Mouse (Mus musculus) embryonic facial prominence, embryonic 14.5 days (tissue): Measurements from ENCODE around the gene Serpina3k. TPM values are rescaled to one million over a fixed set of nuclear protein-coding genes. Genes with fewer than 3 reads are reported as not detected.
"Not testable (repeated sequence)": the region's sequence is repeated elsewhere in the genome, so short reads cannot be mapped to it uniquely, and the experiment has no call there.

Source experiments
- ATAC-seq: fragments of 200-750 bp; cut with Nextera tagmentation; 2 replicates; pipeline ENCODE4 v1.8.0; 2017; ENCODE audit warnings: low read depth, moderate number of reproducible peaks, moderate TSS enrichment
- DNase-seq: peaks from one replicate; pipeline ENCODE4 v3.0.0-alpha.2; 2015; ENCODE audit warnings: low spot score
- H3K27ac ChIP-seq: fragments of 300-500 bp; sonication (generic); replicated peaks from 2 replicates; pipeline ENCODE4 v1.5.1; 2014; ENCODE audit warnings: low read depth, mild to moderate bottlenecking, low read length, moderate library complexity
- H3K27me3 ChIP-seq: fragments of 300-500 bp; sonication (generic); replicated peaks from 2 replicates; pipeline ENCODE4 v1.6.1; 2014; ENCODE audit warnings: low read length; ENCODE audit not compliant: control insufficient read depth, insufficient read depth
- H3K36me3 ChIP-seq: fragments of 300-500 bp; sonication (generic); 2 replicates; pipeline ENCODE4 v1.6.1; 2014; ENCODE audit warnings: low read length, mixed read lengths; ENCODE audit not compliant: control insufficient read depth, insufficient read depth
- H3K4me1 ChIP-seq: fragments of 300-500 bp; sonication (generic); 2 replicates; pipeline ENCODE4 v1.6.1; 2014; ENCODE audit warnings: antibody characterized with exemption, low read length; ENCODE audit not compliant: control insufficient read depth, insufficient read depth
- H3K4me2 ChIP-seq: fragments of 300-500 bp; sonication (generic); 2 replicates; pipeline ENCODE4 v1.6.1; 2014; ENCODE audit warnings: low read depth, mild to moderate bottlenecking, low read length, moderate library complexity, mixed read lengths
- H3K4me3 ChIP-seq: fragments of 300-500 bp; sonication (generic); 2 replicates; pipeline ENCODE4 v1.5.1; 2014; ENCODE audit warnings: low read depth, mild to moderate bottlenecking, low read length
- H3K9ac ChIP-seq: fragments of 300-500 bp; sonication (generic); 2 replicates; pipeline ENCODE4 v1.6.1; 2014; ENCODE audit warnings: low read depth, mild to moderate bottlenecking, low read length, moderate library complexity, mixed read lengths
- H3K9me3 ChIP-seq: fragments of 300-500 bp; sonication (generic); 2 replicates; pipeline ENCODE4 v1.6.1; 2016; ENCODE audit warnings: low read length; ENCODE audit not compliant: control insufficient read depth
- WGBS: fragments of 180-500 bp; shearing (Covaris S2); extraction: QIAGEN DNeasy Blood & Tissue Kit; methylation state at CpG from one replicate; pipeline ENCODE4 v1.1.7; 2014; 5-methylcytosine and 5-hydroxymethylcytosine counted together
- polyA plus RNA-seq: library from polyadenylated mRNA; unstranded; fragments of >200 nt; fragmentation: Nextera tagmentation; extraction: Ambion mirVana; gene quantifications from 2 replicates; pipeline ENCODE4 v1.2.1, GENCODE M21; 2014

Gene Serpina3k
- polyA plus RNA-seq, 1 experiment from 2014 or later: not detected

DNA sequence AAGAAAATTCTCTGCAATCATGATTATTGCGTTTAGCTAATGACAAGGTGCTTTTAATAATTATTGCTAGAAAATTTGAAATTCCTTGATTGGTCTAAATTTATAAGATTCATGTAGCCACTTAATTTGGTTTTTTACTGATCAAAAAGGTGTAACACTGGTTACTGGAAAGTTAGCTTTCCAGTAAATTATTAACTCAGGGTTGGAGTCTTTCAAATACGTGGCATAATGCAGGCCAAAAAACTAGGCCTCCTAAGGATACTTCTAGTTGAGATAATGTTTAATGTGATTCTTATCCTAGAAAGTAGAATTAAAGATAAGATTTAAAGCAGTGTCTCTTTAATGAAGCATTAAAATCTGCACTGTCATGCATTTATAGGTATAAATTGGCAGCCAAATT is 40.1 kb downstream of the Serpina3k start:
- not testable (repeated sequence) for H3K27ac ChIP-seq, H3K4me2 ChIP-seq, H3K4me3 ChIP-seq, H3K4me1 ChIP-seq, H3K27me3 ChIP-seq, ATAC-seq, DNase-seq, H3K9me3 ChIP-seq, H3K36me3 ChIP-seq, H3K9ac ChIP-seq
- WGBS: 76% methylated on average over 2 of the region's 2 CpGs

- DNase-seq, H3K9ac ChIP-seq, H3K9me3 ChIP-seq, H3K36me3 ChIP-seq, H3K27me3 ChIP-seq, H3K27ac ChIP-seq, H3K4me1 ChIP-seq, ATAC-seq, H3K4me3 ChIP-seq, H3K4me2 ChIP-seq: not testable (repeated sequence)
- 47% methylated on average over 5 of the region's 5 CpGs for WGBS
Observed at GRCm38 (mm10) chr12:104378815-104379214, 40.5 kb downstream of the Serpina3k start.

- no peak for DNase-seq
- ATAC-seq: no peak
- Histone ChIP-seq H3K4me3 (no peak overlapping the region), H3K9ac (no peak overlapping the region), H3K9me3 (0 out of 2 replicates have a peak, but pooled peaks cover 3% of the 10 kb centered on the region), H3K27me3 (no peaks in the 10 kb centered on the region), H3K27ac (no peak overlapping the region), H3K4me1 (no peaks in the 10 kb centered on the region), H3K36me3 (no peaks in the 10 kb centered on the region), H3K4me2 (no peak overlapping the region)
- WGBS: 92% methylated on average over 11 of the region's 11 CpGs
Observed at GRCm38 (mm10) chr12:104379856-104380255, 41.6 kb downstream of the Serpina3k start.

DNA sequence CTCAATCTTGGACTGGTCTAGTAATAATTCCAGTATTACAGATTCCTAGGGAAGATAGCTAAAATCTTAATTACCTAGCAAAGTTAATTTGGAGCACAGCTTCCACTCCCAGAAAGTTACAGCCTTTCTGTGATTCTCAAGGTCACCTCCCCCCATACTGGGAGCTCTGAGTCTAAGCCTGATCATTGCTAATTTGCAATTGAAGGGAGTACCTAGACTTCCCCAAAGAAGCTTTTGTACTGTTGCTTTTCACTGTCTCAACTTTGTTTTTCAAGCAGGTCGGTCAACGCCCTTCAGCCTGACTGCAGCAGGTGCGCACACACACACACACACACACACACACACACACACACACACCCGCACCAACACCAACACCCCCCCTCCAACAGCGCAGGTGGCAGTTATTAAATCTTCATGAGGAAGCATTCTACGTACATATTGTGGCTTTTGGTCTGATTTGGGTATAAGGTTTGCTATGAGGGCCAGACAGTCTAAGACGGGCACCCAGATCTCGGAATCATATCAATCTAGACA is 42.9 kb downstream of the Serpina3k start:
- not testable (repeated sequence) for H3K4me3 ChIP-seq, H3K36me3 ChIP-seq, ATAC-seq, H3K9ac ChIP-seq, H3K4me1 ChIP-seq, H3K9me3 ChIP-seq, H3K4me2 ChIP-seq, DNase-seq, H3K27ac ChIP-seq, H3K27me3 ChIP-seq
- WGBS: 87% methylated on average over 8 of the region's 8 CpGs

GRCm38 (mm10) chr12:104385987-104386386 is 47.7 kb downstream of the Serpina3k start:
- not testable (repeated sequence) for DNase-seq, H3K4me3 ChIP-seq, H3K27me3 ChIP-seq

DNA sequence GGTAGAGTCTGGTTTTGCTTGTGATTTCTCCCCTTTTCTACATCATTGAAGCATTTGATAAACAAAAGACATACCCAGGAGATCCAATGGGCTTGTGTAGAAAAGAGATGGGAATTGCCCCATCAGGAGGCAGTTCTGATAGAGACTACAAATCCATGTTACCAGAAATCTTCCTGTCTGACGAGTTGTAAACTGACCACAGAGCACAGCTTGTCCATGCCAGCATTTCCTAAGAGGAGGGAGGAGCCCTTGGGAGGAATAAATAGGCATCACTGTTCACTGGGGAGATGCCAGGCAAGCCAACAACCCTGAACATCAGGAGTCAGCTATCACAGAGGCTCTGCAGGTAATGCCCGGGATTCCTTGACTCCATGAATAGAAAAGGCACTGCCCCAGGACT is 48.6 kb downstream of the Serpina3k start:
- not testable (repeated sequence) for H3K27me3 ChIP-seq, H3K4me3 ChIP-seq, H3K27ac ChIP-seq, DNase-seq, ATAC-seq, H3K4me1 ChIP-seq, H3K4me2 ChIP-seq, H3K9me3 ChIP-seq, H3K9ac ChIP-seq, H3K36me3 ChIP-seq
- 54% methylated on average over 2 of the region's 2 CpGs for WGBS

More at GRCm38 (mm10) chr12:104385987-104386386, 47.7 kb downstream of the Serpina3k start:
- H3K9ac ChIP-seq, H3K9me3 ChIP-seq, H3K4me1 ChIP-seq, H3K36me3 ChIP-seq, ATAC-seq, H3K27ac ChIP-seq, H3K4me2 ChIP-seq: not testable (repeated sequence)

DNA sequence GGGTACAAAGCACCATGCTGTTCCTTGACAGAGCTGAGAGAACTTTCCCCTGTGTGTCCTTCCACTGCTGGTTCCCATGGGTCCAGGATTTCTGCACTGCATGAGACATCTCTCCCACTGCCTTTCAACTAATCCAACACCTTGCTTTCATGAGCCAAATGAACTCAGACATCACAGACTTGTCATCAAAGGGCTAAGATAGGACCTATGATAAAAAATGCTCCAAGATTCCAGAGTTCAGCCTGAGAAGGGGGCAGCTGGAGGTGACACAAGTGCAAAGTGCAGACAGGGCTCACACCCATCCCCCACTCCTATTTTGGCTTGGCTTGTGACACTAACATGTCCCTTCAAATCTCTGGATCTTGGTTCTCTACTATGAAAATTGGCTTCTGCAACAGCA is 50.2 kb downstream of the Serpina3k start:
- Histone ChIP-seq H3K4me3 (no peak overlapping the region), H3K4me1 (no peaks in the 10 kb centered on the region), H3K9me3 (no peaks in the 10 kb centered on the region), H3K9ac (no peak overlapping the region), H3K4me2 (no peak overlapping the region), H3K27ac (no peak overlapping the region), H3K27me3 (no peaks in the 10 kb centered on the region), H3K36me3 (no peaks in the 10 kb centered on the region)
- ATAC-seq: no peak
- no peak for DNase-seq

- 67% methylated on average over 2 of the region's 2 CpGs for WGBS
- H3K36me3 ChIP-seq: not testable (repeated sequence)
Observed at GRCm38 (mm10) chr12:104391057-104391456, 52.8 kb downstream of the Serpina3k start.

More at GRCm38 (mm10) chr12:104391057-104391456, 52.8 kb downstream of the Serpina3k start:
- not testable (repeated sequence) for H3K9ac ChIP-seq, H3K4me2 ChIP-seq, H3K27ac ChIP-seq, H3K4me3 ChIP-seq, DNase-seq, H3K27me3 ChIP-seq, H3K9me3 ChIP-seq, H3K4me1 ChIP-seq, ATAC-seq
